Mouse (Mus musculus) olfactory bulb, adult 2 months (tissue): ENCODE data around the gene Osbpl6.

ENCODE experiments used
- CTCF ChIP-seq: fragments of 200-500 bp; IDR thresholded peaks from 2 replicates; pipeline ENCODE4 v1.5.1; 2012; ENCODE audit warnings: low read depth, mild to moderate bottlenecking, low read length, moderate library complexity; ENCODE audit not compliant: insufficient read depth
- POLR2A ChIP-seq: fragments of 200-500 bp; IDR thresholded peaks from 2 replicates; pipeline ENCODE4 v1.6.1; 2012; ENCODE audit warnings: mild to moderate bottlenecking, low read depth, low read length, moderate library complexity; ENCODE audit not compliant: insufficient read depth

- TF ChIP-seq POLR2A: no peak
- TF ChIP-seq CTCF: no peak
These were observed 178.8 kb downstream of the Osbpl6 start for GRCm38 (mm10) chr2:76585090-76585489.
